Mouse (Mus musculus): ENCODE data around the gene Tmem151a.

Gene Tmem151a

GRCm38 (mm10) chr19:5040862-5041523 lies 44.3 kb downstream of the Tmem151a start, which contains the start of gene Brms1:
Brms1 (plus strand) TSS chr19:5041354.
- DNase-seq, result peak; percentile 80 to 83

GRCm38 (mm10) chr19:5039301-5040114 lies 45.8 kb downstream of the Tmem151a start:
- DNase-seq, result peak in 1 of 2 experiments; percentile 29

- peak; percentile 85 to 90 for DNase-seq
These were observed 46.6 kb downstream of the Tmem151a start, which contains the start of the genes B4gat1 and AC124502.3 for GRCm38 (mm10) chr19:5038709-5039156. B4gat1 (plus strand) TSS chr19:5038826. AC124502.3 (plus strand) TSS chr19:5038891.

- peak; percentile 52 to 58 for DNase-seq
These were observed 47.4 kb downstream of the Tmem151a start for GRCm38 (mm10) chr19:5037678-5038571.

- DNase-seq, result no peak
These were observed 48.8 kb downstream of the Tmem151a start for GRCm38 (mm10) chr19:5036577-5036976.

GRCm38 (mm10) chr19:5032686-5033085 lies 52.6 kb downstream of the Tmem151a start:
- DNase-seq, result no peak

- DNase-seq, result no peak
These were observed 59.2 kb downstream of the Tmem151a start for GRCm38 (mm10) chr19:5026111-5026510.

GRCm38 (mm10) chr19:5023621-5024479 lies 61.5 kb downstream of the Tmem151a start, which contains the start of gene Slc29a2:
Slc29a2 (plus strand) TSS chr19:5023860.
- peak; percentile 85 to 89 for DNase-seq

- no peak for DNase-seq
These were observed 63.9 kb downstream of the Tmem151a start for GRCm38 (mm10) chr19:5021416-5021815.
